Mouse (Mus musculus): ENCODE results near the gene Ccdc62. TPM values are rescaled to one million over a fixed set of nuclear protein-coding genes. Genes with fewer than 3 reads are reported as not detected.

Gene Ccdc62
- total RNA-seq, 2 experiments from 2014 or later = 2.3 to 3.6 TPM

DNA sequence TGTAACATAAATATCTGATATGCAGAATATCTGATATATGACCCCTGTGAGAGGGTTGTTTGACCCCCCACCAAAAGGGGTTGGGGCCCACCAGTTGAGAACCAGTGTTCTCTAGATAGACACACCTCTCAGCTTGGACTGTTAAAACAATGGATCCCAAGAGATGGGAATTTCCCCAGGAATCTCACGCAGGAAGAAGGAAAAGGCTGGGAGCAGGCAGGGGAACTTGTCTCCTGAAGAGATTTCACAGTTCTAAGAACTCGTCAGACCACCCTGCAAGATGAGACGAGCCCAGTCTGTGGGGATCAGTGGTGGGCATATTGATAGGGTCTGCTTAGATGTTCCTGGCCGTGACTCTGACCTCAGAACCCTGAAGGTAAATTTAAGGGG is 49.5 kb downstream of the Ccdc62 start:
- DNase-seq = no peak

DNA sequence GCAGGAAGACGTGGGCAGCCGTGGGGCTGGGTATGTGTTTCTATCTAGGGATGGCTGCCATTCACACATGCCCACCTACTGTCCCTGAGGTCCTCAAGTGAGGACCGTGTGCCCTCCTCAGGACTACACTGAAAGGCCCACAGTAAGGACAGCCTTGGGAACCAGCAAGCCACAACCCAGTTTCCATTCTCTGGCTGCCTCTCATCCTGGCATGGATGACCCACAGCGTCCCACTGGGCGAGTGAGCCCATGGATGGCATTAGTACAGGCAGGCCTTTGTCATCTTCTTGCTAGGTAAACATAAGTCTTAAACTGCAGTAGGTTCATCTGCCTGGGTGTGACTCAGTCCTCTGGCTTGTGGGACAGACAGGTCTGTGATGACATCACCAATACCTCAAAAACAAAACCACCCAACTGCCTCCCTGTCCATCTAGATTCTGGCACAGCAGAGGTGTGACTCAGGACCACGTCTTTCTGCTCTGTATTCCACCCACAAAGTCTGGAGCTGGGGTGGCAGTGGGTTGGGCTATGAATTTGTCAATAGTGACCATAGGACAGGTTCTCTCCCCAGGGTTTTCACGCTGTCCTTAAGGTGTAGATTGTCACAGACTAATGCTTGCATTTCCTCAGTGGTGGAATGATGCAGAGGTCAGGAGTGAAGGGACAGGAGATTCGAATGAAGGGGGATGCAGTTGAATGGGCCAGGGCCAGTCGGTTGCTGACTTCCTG is 50.2 kb downstream of the Ccdc62 start:
- no peak for DNase-seq

DNA sequence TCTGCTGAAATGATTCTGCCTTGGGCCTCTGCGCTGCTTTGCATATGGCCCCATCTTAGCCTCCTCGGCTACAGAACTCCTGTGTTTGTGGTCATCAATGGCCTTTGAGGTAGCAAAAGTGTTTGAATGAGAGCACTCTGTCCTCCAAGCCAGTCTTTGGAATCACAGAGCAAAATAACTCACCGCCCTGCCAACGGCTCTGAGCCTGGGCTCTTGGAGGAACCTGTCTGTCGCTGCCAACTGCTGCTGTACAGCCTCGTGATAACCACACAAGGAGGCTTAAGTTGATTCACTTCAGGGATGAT is 50.7 kb downstream of the Ccdc62 start:
- no peak for DNase-seq

DNA sequence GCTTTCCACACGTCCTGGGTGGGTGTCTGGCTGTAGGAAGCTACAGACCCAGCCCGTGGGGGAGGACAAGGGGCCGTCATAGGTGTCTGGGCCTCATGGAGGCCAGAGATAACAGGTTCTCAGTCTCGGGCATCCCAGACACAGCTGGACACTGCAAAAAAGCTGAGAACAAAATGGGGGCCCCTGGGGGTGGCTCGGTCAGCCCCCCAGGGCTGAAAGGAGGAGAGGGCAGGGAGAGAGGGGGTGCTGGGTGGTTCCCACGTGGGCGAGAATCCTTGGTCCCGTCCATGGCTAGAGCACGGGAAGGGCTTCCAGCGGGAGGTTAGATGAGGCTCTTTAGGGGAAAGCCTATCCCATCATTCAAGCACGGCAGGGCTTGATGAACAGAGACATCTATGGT is 52.4 kb downstream of the Ccdc62 start:
- no peak for DNase-seq

DNA sequence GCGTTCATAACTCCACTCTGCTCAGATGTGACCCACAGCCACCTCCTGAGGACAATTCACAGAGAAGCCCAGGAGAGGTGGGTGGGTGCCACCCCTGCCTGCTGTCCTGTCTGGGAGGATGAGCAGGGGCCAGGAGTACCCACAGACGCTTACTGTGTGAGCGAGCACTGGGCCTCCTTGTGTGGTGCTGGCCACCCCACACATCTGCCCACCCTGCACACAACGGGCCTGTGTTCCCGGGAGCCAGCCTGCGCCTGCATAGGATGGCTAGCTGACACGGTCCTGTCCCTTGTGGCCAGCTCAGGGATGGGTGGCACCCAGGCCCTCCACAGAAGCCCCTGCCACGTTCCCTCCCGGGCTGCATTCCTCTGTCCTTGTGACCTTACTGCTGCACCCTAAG is 55.0 kb downstream of the Ccdc62 start:
- no peak for DNase-seq

DNA sequence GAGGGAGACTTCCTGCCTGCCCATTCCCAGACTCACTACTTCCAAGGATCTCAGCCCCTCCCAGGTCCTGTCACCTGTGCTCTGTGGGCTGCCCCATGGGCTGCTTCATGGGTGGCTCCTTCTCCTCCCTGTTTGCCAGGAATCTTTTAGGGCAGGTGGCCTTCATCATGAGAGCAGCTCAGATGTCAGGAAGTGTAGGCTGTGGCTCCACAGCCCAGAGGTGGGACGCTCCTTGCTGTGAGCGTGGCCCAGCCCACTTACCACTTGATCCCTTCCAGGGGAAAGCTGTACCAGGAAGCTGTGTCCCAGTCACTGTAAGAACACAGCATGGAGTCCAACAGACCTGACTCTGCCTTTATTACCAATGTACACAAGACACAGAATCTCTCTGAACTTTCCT is 56.4 kb downstream of the Ccdc62 start:
- DNase-seq = no peak

DNA sequence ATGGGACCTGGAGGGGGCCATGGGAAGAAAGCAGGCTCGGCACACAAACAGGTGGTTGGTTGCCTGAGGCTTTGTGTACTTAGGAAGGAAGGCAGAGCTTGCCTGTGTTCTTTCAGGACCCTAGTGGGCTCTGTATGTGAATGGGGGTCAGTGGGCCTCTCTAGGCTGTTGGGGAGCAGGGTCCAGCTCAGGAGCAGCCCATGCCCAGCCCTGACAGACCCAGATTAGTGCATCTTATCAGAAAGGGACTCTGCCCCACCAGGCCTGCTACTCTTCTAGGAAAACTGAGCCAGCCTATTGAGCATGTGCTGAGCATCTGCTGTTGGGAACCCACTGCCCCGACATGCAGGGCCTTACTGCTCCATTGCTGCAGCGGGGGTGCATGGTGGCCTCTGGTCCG is 57.0 kb downstream of the Ccdc62 start:
- DNase-seq = no peak

DNA sequence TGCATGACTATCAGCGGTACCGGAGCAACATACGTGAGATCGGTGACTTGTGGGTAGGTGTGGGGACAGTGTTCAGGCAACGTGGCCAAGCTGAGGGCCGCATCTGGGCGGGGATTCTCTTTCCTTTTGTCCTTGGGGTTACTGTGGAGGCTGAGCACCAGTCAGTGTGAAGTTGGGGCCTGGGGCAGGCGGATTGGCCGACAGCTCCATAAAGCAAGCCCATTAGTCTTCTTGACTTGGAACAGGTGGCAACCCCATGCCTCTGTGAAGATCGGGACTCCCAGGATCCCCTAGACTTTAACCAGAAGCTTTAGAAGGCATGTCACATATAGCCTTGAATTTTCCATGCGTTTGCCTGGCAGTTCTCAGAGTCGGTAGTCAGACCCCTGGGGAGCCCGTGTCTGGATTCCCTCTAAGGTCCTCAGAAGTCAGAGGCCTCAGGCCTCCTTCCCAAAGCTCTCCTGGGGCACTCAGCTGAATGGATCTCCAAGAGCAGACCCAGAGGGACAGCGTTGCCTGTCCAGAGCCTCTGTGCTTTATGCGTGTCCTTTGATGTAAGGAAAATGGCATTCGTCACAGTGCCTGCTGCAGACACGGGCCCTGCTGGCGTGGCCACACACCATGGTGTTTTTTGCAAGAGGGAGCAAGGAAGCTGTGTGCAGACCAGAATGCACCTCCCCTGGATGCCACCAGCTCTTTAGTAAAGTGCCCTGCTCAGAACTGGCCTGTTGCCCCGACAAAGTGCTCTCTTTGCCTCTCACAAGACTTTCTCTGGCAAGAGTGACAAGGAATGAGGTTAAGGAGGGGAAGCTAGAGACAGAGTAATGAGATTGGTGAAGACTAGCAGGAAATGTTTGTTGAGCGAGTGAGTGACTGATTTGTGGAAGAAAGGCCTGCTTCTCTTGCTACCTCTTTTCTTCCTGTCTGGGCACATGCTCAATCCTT is 59.7 kb downstream of the Ccdc62 start:
- no peak for DNase-seq

DNA sequence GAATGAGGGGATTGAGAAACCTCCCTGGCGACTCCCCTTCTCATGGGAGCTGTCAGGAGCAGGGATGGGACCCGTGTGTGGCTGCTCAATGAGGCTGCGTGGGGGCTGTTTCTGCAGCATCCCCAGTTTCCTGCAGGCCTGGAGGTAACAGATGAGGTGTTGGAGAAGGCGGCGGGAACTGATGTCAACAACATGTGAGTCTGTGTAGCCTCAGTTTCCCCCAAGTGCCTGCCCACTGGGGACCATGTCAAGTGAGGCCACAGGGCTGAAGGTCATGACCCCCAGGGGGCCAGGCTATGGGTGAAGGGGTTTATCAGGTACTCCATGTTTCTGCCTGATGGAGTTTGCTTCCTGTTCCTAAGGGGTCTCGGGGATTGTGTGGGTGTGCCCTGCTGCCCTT is 60.8 kb downstream of the Ccdc62 start:
- no peak for DNase-seq

DNA sequence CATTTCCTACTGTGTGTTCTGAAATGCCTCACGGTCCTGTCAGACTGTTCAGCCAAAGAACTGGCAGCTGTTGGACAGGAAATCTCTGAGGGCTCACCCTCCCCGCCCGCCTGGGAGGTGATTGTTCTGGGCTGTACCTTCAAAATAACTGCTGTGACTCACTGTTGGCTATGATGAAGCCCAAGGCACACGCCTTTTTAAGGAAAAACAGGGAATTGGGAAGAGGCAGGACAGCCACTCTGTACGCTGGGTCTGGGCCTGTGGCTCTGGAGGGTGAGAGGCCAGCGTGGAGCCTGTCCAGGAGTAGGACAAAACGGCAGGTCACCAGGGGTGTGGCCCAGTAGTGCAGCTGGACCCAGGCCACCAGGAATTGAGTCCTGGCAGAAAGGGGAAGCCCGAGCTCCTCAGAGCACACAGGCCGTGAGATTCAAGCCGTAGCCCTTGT is 61.7 kb downstream of the Ccdc62 start:
- no peak for DNase-seq

DNA sequence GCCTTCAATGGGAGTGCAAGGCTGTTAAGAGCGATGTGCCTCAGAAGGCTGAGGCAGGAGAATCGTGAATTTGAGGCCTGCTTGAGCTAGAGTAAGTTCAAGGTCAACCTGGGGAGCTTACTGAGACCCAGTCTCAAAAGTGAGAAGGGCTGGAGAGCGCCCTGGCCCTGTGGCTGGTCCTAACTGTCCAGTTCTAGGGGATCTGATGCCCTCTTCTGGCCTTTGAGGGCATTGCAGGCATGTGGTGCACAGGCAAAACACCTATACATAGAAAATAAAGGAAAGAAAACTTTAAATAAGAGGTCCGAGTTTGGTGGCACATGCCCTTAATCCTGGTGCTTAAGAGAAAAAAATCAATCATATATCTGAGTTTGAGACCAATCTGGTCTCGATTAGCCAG is 62.3 kb downstream of the Ccdc62 start:
- DNase-seq = peak; percentile 89

DNA sequence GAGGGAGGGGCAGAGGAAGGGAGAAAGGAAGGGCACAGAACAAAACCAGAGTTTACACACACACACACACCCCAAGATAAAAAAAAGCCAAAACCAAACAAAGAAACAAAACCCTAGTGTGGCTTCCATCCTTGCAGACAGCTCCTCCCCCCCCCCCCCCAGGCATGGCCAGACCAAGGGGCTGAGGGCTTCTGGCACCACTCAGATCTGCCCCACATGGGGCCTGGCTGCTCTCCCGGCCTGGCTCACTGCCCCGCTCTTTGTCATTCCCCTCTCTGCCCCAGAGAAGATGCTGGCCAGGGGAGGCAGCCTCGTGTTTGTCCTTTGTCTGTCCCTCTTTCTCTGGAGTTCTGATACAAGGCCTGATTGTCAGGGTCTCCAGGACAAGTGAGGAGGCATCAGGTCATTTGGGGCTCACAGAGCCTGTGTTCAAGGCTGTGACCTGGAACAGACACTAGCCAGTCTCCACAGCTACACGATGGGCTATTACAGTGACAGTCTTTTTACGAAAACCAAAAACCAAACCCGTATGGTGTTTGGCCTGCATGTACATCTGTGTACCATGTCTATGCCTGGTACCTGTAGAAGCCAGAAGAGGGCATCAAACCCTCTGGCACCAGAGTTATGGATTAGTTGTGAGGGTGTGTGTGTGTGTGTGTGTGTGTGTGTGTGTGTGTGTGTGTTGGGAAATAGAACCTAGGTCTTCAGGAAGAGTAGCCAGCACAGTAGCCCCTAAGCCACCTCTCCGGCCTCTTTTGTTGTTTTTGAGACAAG is 63.0 kb downstream of the Ccdc62 start:
- no peak for DNase-seq

DNA sequence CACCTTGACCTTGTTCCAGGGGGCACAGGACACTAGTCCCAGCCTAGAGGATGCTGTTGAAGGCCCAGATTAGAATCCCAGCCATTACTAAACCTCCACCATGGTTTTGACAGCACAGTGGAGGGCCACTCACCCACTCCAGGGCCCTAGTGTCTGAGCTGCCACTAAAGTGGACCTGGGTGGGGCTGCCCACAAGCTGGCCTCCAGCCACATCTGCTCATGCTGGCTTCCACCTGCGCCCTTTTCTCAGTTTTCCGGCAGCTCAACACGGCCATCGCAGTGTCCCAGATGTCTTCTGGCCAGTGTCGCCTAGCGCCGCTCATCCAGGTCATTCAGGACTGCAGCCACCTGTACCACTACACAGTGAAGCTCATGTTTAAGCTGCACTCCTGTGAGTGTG is 64.0 kb downstream of the Ccdc62 start:
- no peak for DNase-seq

DNA sequence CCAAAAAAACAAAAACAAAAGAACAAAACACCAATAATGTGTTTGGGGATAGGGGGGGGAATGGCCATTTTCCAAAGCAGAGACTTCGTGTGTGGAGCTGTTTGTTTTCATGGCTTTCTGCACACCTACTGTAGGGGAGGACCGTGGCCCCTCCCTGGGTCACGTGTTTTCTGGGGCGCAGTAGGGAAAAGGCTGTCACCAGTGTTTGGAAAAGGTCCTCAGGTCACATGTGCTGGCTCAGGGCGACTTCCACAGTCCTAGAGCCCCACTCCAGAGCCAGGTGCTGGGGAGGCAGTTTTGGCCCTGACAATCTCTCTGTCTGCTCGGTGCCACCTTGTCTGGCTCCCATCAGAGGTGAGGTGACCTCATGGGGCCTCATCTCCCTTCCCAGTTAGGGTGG is 64.9 kb downstream of the Ccdc62 start:
- no peak for DNase-seq

DNA sequence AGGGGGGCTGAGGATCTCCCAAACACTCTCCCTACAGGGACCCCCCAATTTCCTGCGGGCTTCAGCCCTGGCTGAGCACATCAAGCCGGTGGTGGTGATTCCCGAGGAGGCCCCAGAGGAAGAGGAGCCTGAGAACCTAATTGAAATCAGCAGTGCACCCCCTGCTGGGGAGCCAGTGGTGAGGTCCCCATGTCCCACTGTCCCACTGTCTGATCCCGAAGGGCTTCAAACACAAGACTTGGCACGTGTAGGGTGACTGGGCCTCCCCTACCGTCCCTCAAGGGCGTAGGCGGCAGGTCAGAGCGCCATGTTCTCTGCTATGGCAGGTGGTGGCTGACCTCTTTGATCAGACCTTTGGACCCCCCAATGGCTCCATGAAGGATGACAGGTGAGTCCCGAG is 65.7 kb downstream of the Ccdc62 start:
- DNase-seq = peak; percentile 53

DNA sequence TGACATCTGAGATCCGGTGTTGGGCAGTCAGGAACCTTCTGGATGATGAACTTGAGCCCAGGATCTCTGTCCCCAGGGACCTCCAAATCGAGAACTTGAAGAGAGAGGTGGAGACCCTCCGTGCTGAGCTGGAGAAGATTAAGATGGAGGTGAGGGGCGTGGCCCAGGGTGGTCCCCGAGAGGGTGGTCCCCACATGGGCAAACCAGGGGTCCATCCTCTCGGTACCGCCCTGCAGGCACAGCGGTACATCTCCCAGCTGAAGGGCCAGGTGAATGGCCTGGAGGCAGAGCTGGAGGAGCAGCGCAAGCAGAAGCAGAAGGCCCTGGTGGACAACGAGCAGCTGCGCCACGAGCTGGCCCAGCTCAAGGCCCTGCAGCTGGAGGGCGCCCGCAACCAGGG is 66.2 kb downstream of the Ccdc62 start:
- no peak for DNase-seq

DNA sequence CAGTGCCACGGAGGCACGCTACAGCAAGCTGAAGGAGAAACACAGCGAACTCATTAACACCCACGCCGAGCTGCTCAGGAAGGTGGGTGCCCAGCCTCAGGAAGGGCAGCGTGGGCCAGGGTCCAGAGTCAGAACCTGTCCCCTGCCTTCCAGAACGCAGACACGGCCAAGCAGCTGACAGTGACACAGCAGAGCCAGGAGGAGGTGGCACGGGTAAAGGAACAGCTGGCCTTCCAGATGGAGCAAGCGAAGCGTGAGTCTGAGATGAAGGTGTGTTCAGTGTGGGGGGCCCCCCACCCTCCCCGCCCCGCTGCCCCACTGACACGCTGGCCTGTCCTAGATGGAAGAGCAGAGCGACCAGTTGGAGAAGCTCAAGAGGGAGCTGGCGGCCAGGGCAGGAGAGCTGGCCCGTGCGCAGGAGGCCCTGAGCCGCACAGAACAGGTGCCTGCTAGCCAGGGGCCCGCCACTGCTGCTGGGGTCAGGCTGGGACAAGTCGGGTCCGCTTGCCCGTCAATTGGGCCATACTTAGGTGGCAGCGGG is 66.8 kb downstream of the Ccdc62 start:
- no peak for DNase-seq

DNA sequence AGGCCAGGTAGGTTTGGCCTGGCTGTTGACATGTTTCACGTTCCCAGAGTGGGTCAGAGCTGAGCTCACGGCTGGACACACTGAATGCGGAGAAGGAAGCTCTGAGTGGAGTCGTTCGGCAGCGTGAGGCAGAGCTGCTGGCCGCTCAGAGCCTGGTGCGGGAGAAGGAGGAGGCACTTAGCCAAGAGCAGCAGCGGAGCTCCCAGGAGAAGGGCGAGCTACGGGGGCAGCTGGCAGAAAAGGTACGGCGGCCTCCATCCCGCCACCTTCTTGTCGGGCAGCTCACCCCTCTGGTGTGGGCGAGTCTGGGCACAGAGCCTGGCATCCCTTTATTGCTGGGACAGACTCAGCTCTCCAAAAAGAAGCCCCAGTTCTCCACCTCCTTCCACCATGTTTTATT is 67.3 kb downstream of the Ccdc62 start:
- DNase-seq = no peak

DNA sequence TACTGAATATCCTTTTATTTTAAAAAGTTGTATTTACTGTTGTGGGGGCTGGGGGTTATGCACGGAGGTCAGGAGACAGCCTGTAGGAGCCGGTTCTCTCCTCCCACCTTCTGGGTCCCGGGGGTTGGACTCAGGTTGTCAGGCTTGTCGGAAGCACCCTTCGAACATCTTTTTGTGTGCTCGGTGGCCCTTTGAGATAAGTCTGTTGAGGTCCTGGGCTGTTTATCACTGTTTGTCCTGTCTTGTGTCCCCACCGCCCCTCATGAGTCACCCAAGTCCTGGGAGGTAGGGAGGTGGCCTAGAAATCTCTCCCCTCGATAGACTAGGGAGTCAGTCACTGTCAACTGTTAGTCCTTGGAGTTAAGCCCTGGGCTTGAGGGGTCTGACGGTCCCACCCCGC is 67.9 kb downstream of the Ccdc62 start:
- no peak for DNase-seq

DNA sequence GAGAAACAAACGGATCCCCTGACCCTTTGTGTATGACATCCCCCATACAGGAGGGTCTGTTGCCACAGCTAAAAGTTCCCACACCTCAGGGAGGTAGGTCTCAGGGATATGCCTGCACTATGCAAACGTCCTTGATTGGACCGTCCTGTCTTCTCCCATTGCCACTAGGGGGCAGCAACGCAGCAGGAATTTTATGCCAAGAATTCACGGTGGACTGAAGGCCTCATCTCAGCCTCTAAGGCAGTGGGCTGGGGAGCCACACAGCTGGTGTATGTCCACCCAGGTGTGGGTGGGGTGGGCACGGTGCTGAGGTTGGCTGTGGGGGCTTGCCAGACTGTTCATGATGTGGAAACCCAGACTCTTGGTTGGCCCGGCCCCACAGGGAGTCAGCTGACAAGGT is 70.3 kb downstream of the Ccdc62 start:
- DNase-seq = peak; percentile 92

DNA sequence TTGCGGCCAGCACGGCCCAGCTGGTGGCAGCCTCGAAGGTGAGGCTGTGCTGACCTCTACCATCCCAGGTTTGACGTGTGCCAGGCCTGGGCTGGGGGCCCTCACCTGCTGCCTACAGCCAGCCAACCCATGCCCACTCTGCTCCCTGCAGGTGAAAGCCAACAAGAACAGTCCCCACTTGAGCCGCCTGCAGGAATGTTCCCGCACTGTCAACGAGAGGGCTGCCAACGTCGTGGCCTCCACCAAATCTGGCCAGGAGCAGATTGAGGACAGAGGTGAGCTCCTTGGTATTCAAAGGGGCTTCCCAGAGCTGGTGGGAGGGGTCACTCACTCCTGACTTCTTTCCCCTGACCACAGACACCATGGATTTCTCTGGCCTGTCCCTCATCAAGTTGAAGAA is 70.8 kb downstream of the Ccdc62 start:
- no peak for DNase-seq

DNA sequence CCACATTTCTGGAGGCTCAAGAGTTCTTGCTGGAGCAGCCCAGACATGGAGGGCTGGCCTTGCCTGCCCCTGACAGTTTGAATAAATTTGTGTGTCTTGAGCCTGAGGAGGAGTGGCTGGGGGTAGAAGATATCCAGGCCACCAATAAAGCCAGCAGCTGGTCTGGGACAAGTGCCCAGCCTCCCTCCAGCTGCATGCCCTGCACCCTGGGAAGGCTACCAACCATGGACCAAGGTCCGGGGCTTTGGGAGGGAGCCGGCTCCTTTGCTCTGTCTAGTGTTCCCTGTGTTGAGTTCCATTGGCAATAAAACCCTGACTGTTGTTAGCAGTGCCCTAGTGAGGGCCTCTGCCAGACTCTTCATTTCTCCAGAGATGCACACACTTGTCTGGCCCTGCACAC is 72.4 kb downstream of the Ccdc62 start:
- DNase-seq = peak; percentile 63

DNA sequence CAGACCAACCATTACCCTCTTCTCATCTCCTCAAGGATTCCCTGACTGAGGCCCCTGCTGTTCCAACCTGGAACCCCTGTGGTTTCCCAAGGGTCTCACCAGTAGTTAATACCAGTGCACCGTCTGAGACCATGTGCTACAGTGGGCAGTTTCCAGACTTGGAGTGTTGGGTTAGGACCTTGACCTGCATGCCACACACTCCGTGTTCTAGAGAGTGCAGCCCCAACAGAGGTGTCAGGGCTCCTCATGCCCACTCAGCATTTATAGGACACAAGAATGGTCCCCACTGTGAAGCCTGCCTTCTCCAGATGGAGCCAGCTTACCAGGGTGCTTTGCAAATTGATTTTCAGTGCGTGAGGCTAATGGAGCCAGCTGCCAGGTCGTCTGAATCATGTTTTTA is 72.9 kb downstream of the Ccdc62 start:
- no peak for DNase-seq
